8 mouse cellular contexts compared by ENCODE assay signal in genomic region chr6:83234280-83234741, GRCm38 (mm10). TPM values are rescaled to one million over a fixed set of nuclear protein-coding genes. Genes with fewer than 3 reads are reported as not detected.
DNase-seq lines count a peak whose midpoint lies in the region; ATAC-seq and TF ChIP-seq lines count a peak whose summit lies in the region.

No protein-coding gene starts in this region.

- no peak overlapping the region for H3K27ac ChIP-seq in intestine, postnatal 0 days (ENCODE audit: low read depth, low read length)
- peak overlapping the region; percentile 59 for H3K27ac ChIP-seq in lung, embryonic 15.5 days
- H3K27ac ChIP-seq in left cerebral cortex, adult 2 months, result no peak overlapping the region

- no peaks in the 10 kb centered on the region for H3K36me3 ChIP-seq in intestine, postnatal 0 days (ENCODE audit: control insufficient read depth, insufficient read depth)
- no peaks in the 10 kb centered on the region for H3K36me3 ChIP-seq in lung, embryonic 15.5 days

- no peak for TF ChIP-seq CTCF in intestine, postnatal 0 days (IDR thresholded peaks at IDR 0.05; ENCODE audit: low read depth)
- TF ChIP-seq CTCF in left cerebral cortex, adult 2 months (IDR thresholded peaks at IDR 0.05), result no peak

- peak; percentile 71 for DNase-seq in ES-CJ7 (ENCODE audit: low read depth, low spot score)
- peak; percentile 48 for DNase-seq in embryo, embryonic 11 days
- no peak for DNase-seq in urinary bladder, postnatal 14 days (ENCODE audit: low spot score)
- DNase-seq in ovary, postnatal 10 days (ENCODE audit: low spot score), result no peak
- DNase-seq in left cerebral cortex, adult 2 months (ENCODE audit: extremely low spot score in 1 of 2, low spot score in 2 of 2), result no peak
- no peak for DNase-seq in thymus, adult 18-20 months

- peak overlapping the region; percentile 18; the same call in 1 of the 2 replicates for H3K4me3 ChIP-seq in intestine, postnatal 0 days (ENCODE audit: low read depth, low read length)
- H3K4me3 ChIP-seq in lung, embryonic 15.5 days, result no peak overlapping the region
- H3K4me3 ChIP-seq in left cerebral cortex, adult 2 months, result no peak overlapping the region

- no peak for ATAC-seq in intestine, postnatal 0 days
- ATAC-seq in lung, embryonic 15.5 days (ENCODE audit: borderline replicate concordance, extremely low read depth, low FRiP score, low TSS enrichment), result no peak

- peak overlapping the region; percentile 60 for H3K4me2 ChIP-seq in intestine, postnatal 0 days (replicated peaks; ENCODE audit: low read depth)
- peak overlapping the region; percentile 44 for H3K4me2 ChIP-seq in lung, embryonic 15.5 days

- H3K9ac ChIP-seq in intestine, postnatal 0 days (ENCODE audit: low read depth, low read length), result no peak overlapping the region; the same call in 1 of the 2 replicates
- H3K9ac ChIP-seq in lung, embryonic 15.5 days, result no peak overlapping the region

- no peaks in the 10 kb centered on the region for H3K4me1 ChIP-seq in intestine, postnatal 0 days (replicated peaks; ENCODE audit: control insufficient read depth, insufficient read depth, low read length)
- H3K4me1 ChIP-seq in lung, embryonic 15.5 days, result peaks cover 17% of the 10 kb centered on the region

- WGBS in intestine, postnatal 0 days, result 7% methylated on average over 14 of the region's 14 CpGs
- WGBS in lung, embryonic 15.5 days, result 3% methylated on average over 14 of the region's 14 CpGs

- intact Hi-C loops in left cerebral cortex, adult 2 months (cut with DNase I), result loop anchor here (5.0 kb wide), 1 partner anchor 43 kb away; no protein-coding TSS in a partner anchor

- no peaks in the 10 kb centered on the region for H3K9me3 ChIP-seq in intestine, postnatal 0 days (ENCODE audit: control insufficient read depth)
- H3K9me3 ChIP-seq in lung, embryonic 15.5 days, result no peaks in the 10 kb centered on the region

- H3K27me3 ChIP-seq in intestine, postnatal 0 days (replicated peaks; ENCODE audit: control insufficient read depth, insufficient read depth, low read length), result peaks cover 10% of the 10 kb centered on the region; the same call in 1 of the 2 replicates
- peaks cover 14% of the 10 kb centered on the region for H3K27me3 ChIP-seq in lung, embryonic 15.5 days

RNA-seq across cellular contexts. Expression of gene Slc4a5, which starts 14.7 kb away (rescaled TPM):
- polyA plus RNA-seq in intestine, postnatal 0 days (2015; fragmentation: Nextera tagmentation; extraction: Ambion mirVana), result 1.5 and 1.7 TPM in 2 replicates
- 0.84 and 1.2 TPM in 2 replicates for polyA plus RNA-seq in lung, embryonic 15.5 days (2015; fragmentation: Nextera tagmentation; extraction: Ambion mirVana)
- total RNA-seq in left cerebral cortex, adult 2 months (2021), result 1 to 10 TPM in 1 of 2 experiments, under 1 TPM in 1; 0.84 to 1.3 TPM

Comparison
In these comparisons a context has a peak if more than half of its experiments do, and no peak if none do; other contexts are left out.
1. DNase-seq: peak in ES-CJ7 (single experiment) and embryo, embryonic 11 days (single experiment); none in urinary bladder, postnatal 14 days (single experiment), ovary, postnatal 10 days (single experiment), left cerebral cortex, adult 2 months (0 of 2) and thymus, adult 18-20 months (0 of 2).